Mouse (Mus musculus): ENCODE measurements around the gene Arv1. TPM values are rescaled to one million over a fixed set of nuclear protein-coding genes. Genes with fewer than 3 reads are reported as not detected.

The Arv1 gene
- polyA plus RNA-seq, 1 experiment, result 9.1 TPM

DNA sequence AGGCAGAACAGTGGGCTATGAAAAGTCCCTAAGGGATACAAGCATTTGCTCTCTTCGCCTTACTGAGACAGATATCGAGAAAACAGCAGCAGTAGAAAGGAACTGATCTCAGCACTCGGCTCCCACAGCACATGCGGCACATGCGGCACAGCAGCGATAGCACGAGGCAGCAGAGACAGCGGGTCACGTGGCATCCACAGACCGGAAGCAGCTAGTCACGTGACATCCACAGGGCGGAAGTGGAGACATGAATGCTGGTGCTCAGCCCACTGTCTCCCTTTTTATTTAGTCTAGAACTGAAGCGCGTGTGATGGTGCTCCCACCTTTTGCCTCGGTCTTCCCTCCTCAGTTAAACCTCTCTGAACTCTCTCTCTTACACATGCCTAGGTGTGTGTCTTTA, 61.3 kb downstream of the Arv1 start:
- WGBS, result 86% methylated on average over 15 of the region's 15 CpGs
- no peak for DNase-seq (ENCODE audit: low read depth, low spot score)

Other genes starting within 250 kb of the Arv1 start
- gene Cog2, start 201.4 kb upstream of the Arv1 start, polyA plus RNA-seq (2012; rRNA removed), result 17.5 and 24.4 TPM in 2 replicates
- 17.9 and 25.2 TPM in 2 replicates for gene Agt, start 152.4 kb upstream of the Arv1 start, polyA plus RNA-seq (2012; rRNA removed)
- gene Capn9, start 146.0 kb upstream of the Arv1 start, polyA plus RNA-seq (2012; rRNA removed), result 13.4 and 27.5 TPM in 2 replicates
- 23.0 and 25.1 TPM in 2 replicates for gene 2310022B05Rik, start 58.8 kb upstream of the Arv1 start, polyA plus RNA-seq (2012; rRNA removed)
- 13.6 and 20.4 TPM in 2 replicates for gene Ttc13, start 156 bp upstream of the Arv1 start, polyA plus RNA-seq (2012; rRNA removed)
- gene Fam89a, start 29.7 kb downstream of the Arv1 start, polyA plus RNA-seq (2012; rRNA removed), result 0.91 and 1.5 TPM in 2 replicates
- 0.06 and 0.10 TPM in 2 replicates for gene Trim67, start 71.0 kb downstream of the Arv1 start, polyA plus RNA-seq (2012; rRNA removed)
- 35.5 and 37.8 TPM in 2 replicates for gene Gnpat, start 140.9 kb downstream of the Arv1 start, polyA plus RNA-seq (2012; rRNA removed)
- gene 2810004N23Rik, start 141.0 kb downstream of the Arv1 start, polyA plus RNA-seq (2012; rRNA removed), result 8.6 and 9.2 TPM in 2 replicates
- gene Exoc8, start 175.6 kb downstream of the Arv1 start, polyA plus RNA-seq (2012; rRNA removed), result 6.2 and 8.4 TPM in 2 replicates
- 7.7 and 11.1 TPM in 2 replicates for gene Sprtn, start 175.7 kb downstream of the Arv1 start, polyA plus RNA-seq (2012; rRNA removed)
- gene Egln1, start 227.2 kb downstream of the Arv1 start, polyA plus RNA-seq (2012; rRNA removed), result 14.4 and 19.2 TPM in 2 replicates